Mouse (Mus musculus) kidney, postnatal 4 days (tissue): ENCODE measurements at regions not wholly inside any gene's neighbourhood (a gene's known extent, or its start where the extent isn't known, plus 50 kb on each side); places are given as distances from the start of the nearest gene placed in this dataset.

Experiments
- DNase-seq, 2 experiments: peaks; one replicate each; pipeline ENCODE4 v3.0.0; 2021; ENCODE audit warnings: mixed read lengths in 2 of 2

DNA sequence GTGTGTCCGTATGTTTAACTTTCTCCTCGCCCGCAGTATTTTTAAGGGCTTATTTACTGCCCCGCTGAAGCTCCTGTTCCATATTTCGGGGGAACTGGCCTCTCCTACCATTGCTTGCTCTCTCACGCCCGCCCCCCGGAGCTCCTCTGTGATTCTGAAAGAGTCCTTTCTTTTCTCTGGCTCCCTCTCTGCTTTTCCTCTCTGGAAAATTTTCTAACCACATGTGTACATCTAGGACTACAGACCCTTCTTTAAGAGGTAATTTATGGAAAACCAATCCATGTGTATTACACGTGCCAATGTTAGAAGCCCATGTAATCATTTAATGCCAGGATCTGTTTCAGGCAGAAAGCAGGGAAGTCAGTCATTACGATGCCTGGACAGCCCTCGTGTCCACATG, 106.6 kb upstream of the Oxgr1 start:
- DNase-seq, result no peak

DNA sequence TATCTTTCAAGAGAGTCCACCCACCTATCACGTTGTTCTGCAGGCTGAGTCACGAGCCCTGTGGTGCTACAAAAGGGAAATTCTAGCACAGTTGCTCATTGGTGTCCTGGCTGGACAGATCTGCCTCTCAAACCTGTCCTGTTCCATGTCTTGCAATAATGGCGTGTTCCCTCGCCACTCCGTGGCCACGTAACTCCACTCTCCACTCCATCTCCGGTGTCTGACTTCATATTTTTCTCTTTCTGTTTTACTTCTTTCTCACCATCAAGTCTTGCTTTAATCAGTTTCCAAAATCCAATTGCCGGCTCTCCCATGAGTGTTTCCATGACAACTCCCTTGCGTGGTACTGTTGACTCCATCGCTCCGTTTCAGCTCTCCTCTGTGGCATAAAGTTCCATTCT, 107.1 kb upstream of the Oxgr1 start:
- DNase-seq, result no peak

GRCm38 (mm10) chr14:120150589-120150988, 108.4 kb upstream of the Oxgr1 start:
- no peak for DNase-seq

GRCm38 (mm10) chr14:120154413-120154812, 112.2 kb upstream of the Oxgr1 start:
- DNase-seq, result no peak

DNA sequence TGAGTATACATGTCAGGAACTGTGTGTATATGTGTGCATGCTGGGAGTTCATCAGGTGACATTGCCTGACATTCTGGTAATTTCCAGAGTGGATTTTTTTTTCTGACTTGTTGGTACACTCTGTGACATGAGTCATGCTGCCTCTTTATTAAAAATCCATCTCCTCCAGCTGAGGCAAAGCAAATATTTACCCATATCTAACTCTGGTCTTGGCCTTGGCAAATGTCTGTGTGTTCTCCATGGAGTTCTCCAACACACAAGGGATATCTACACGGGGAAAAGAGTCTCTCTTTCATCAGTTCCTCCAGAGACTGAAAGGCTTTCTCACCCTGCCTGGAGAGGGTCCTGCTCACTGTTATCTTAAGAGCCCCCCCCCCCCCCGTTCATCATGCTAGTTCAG, 111.3 kb upstream of the Mbnl2 start:
- DNase-seq, result no peak

DNA sequence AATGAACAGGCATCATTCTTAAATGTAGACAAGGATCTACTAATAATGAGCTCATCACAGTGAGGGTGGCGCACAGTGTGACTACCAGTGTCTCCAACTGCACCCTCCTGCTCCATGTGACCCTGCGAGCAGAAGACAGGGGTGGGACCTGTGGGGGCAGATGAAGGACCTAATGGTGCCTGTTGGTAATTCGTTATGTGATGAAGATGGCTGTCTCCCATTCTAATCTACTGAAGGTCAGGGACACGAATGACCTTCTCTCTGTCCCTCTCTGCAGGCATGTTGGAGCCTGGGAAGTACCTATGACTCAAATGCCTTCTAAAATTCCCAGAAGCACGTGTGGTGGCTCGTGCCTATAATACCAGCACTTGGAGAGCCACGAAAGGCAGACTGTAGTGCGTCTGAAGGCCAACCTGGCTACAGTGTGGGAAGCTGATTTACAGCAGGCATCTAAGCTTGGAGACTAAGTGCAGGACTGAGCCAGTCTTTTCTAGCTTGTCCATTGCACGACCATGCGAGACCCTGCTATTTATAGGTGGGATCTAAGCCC, 109.9 kb upstream of the Mbnl2 start:
- no peak for DNase-seq

- no peak for DNase-seq
Measured at GRCm38 (mm10) chr14:120170733-120171132, 104.7 kb upstream of the Mbnl2 start.

DNA sequence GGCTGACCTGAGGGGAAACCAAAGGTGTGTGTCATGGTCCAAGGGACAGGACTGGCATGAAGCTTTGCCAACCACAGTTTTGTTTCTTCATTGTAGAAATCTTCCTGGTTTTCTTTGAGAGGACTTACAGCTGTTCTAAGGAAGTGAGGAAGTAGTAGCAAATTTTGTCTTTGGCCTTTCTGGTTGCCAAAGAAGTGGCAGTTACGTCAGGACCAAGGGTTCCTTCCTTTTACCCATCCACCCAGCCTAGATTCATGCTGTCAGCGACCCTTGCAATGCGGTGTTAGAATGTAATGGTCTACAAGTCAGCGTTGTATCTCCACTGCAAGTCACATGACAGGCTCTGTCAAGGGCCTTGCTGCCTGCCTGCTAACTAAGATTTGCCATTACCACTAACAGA, 103.4 kb upstream of the Mbnl2 start:
- no peak for DNase-seq

- DNase-seq, result no peak
Measured at GRCm38 (mm10) chr14:120172844-120173243, 102.6 kb upstream of the Mbnl2 start.

DNA sequence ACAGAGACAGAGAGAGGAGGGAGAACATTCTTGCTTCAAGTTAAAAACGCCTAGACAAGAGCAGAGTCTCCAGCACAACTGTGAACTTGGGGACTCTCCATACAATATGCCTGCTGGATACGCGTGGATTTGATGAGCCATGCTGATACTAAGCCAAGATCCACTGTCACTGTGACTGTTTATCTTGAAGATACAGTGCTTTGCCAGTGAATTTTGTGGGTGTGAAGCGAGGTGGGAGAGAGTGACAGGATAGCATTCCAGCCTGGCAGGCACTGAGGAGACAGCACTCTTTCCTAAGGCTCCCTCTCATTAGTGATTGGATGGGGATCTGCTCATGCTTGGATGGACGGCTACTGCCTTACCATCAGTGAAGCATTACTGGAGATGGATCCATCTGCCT, 100.9 kb upstream of the Mbnl2 start:
- DNase-seq, result no peak

DNA sequence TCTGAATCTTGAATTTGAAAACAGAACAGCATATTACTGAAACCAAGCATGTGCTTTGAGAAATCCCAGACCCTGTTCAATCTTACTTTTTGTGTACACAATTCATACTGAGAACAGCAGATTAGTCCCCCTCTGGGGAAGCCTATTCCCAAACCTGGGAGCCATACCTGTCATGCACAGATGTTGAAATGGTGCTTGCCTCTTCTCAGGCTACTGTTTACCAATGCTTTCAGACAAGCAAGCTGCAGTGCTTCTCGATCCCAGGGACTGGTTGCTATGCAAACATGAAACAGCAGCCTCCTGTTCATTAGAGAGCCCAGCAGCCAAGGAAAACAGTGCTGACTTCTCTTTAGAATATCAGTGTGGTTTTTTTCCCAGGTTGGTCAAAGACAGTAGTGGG, 80.3 kb upstream of the Mbnl2 start:
- DNase-seq, result no peak

DNA sequence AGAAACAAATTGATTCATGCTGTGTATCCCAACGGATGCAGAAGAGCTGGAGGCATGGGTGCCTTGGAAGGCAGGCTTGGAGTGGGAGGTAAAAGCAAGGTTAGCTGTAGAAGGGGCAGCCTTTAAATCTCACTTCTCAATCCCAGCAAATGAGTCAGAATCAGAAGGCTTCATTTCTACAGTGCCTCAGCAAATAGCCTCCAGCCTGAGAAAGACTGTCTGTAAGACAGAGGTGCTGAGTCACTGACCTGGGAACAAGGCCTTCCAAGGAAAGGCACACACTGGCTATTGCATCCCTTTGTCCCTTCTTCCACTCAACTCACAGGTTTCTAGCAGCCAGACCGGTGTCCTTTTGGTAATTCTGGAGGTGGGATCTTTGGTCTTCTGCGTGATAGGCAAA, 63.7 kb upstream of the Mbnl2 start:
- DNase-seq, result no peak

- DNase-seq, result no peak
Measured at GRCm38 (mm10) chr14:120212626-120213025, 62.8 kb upstream of the Mbnl2 start.

DNA sequence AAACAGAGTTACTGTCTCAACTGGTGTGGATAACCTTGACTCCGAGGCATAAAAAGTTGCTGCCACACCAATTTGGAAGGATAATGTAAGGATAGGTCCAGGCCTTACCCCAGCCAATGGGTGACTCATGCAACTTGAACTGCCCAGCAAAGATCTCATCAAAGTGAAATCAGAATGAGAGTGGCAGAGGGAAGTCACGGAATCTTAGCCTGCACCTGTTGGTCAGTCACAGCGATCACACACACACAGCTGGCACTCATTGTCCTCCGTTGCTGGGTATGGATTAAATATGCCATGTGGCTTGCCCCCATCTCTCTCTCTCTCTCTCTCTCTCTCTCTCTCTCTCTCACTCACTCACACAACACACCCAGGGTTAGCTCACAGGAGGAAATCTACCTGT, 56.2 kb upstream of the Mbnl2 start:
- no peak for DNase-seq

DNA sequence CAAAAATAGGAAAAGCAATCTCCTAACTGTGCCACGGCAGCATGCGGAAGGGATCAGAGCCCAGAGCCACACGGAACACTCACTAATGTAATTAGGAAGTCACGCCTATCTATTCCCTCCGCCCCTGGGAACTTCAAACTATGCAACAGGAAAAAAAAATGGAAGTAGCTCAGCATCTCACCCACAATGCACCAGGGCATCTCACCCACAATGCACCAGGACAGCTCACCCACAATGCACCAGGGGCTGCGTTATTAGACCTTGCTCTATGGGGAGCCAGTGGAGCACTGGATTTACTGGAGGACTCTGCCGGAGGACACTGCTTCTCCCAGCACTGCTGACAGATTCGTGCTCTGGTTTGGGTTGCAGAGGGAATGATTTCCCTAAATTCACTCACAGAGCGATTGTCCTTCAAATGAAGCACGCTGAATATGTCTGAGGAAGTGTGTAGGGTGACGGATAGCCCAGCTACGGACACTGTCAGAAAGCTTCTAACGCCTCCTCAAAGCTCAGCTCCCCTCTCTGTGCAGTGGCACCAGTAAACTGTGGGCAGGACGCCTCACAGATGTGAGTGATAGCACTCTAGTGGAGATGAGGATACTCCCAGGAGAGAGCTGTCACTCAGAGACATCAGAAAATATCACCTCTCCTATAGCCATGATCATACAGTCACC, 51.8 kb upstream of the Mbnl2 start:
- DNase-seq, result no peak

- DNase-seq, result peak; percentile 51 to 63
Measured at GRCm38 (mm10) chr14:120224202-120224846, 51.1 kb upstream of the Mbnl2 start.

- no peak for DNase-seq
Measured at GRCm38 (mm10) chr14:120225657-120226056, 49.8 kb upstream of the Mbnl2 start.
